Mouse (Mus musculus): ENCODE results near the gene Clec4n. TPM values are rescaled to one million over a fixed set of nuclear protein-coding genes. Genes with fewer than 3 reads are reported as not detected.
"Not testable (repeated sequence)": the region's sequence is repeated elsewhere in the genome, so short reads cannot be mapped to it uniquely, and the experiment has no call there.

The Clec4n gene
- total and polyA plus RNA-seq, 3 experiments, result not detected

DNA sequence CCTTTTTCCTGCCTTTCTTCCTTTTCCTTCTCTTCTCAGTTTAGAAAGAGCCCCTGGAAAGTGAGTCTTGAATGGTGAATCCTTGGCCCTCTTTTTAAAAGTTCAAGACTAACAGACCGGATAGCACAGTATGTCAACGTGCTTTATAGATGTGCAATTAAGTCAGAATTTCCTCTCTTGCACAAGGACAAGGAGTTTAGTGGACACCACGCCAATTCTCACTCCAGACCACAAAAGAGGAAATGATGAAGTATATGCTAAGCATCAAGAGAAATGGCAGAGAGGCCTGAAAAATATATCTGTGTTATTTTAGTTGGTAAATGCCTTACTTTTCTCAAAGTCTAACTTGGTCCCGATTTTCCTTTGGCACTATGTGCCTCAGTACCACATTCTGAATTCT lies 60.1 kb downstream of the Clec4n start, which contains the start of gene Clec4e:
Gene Clec4e (minus strand): TSS at position 118 of the 400 bp plus-strand sequence.
- H3K4me3 ChIP-seq (replicated peaks in 1 of 3; ENCODE audit: low read depth in 2 of 3, low read length in 2 of 3, poor library complexity in 1 of 3), result no peak within 1 kb of the TSS
- peaks cover 50% of the 10 kb centered on the region for H3K27me3 ChIP-seq (replicated peaks)
- H3K4me2 ChIP-seq (ENCODE audit: insufficient read depth, low read depth, poor library complexity, severe bottlenecking), result peak within 1 kb of the TSS; percentile 30
- no peak within 1 kb of the TSS for H3K9ac ChIP-seq (ENCODE audit: insufficient read depth, low read depth)
- DNase-seq (ENCODE audit: extremely low read depth), result no peak
- H3K9me3 ChIP-seq (replicated peaks; ENCODE audit: low read length), result no peaks in the 10 kb centered on the region
- in situ Hi-C loops (cut with MboI; ENCODE audit: low pct_ligation_motif_present, low pct_unique_long_range_greater_than_20kb, low sequenced_read_pairs), result no loop called here
- no peak for TF ChIP-seq GABPA (IDR thresholded peaks at IDR 0.05; ENCODE audit: insufficient replicate concordance, low read depth, low read length)
- TF ChIP-seq POLR2A (IDR thresholded peaks at IDR 0.05; ENCODE audit: low read depth, low read length), result no peak
- TF ChIP-seq EP300 (IDR thresholded peaks at IDR 0.05; ENCODE audit: low read length), result no peak
- no peak for TF ChIP-seq MAFK (IDR thresholded peaks at IDR 0.05; ENCODE audit: insufficient replicate concordance, low read length)
- TF ChIP-seq POLR2AphosphoS2 (IDR thresholded peaks at IDR 0.05; ENCODE audit: low read depth, low read length), result no peak
- no peak for TF ChIP-seq NELFE (IDR thresholded peaks at IDR 0.05; ENCODE audit: low read depth, low read length)
- TF ChIP-seq BHLHE40 (IDR thresholded peaks at IDR 0.05; ENCODE audit: low read depth, low read length), result no peak
- TF ChIP-seq HCFC1 (IDR thresholded peaks at IDR 0.05; ENCODE audit: low read depth, low read length), result no peak
- no peak for TF ChIP-seq TBP (conservative IDR thresholded peaks at IDR 0.05; ENCODE audit: low read depth, low read length)
- TF ChIP-seq NRF1 (IDR thresholded peaks at IDR 0.05; ENCODE audit: low read depth, low read length), result no peak
- TF ChIP-seq JUND (conservative IDR thresholded peaks at IDR 0.05; ENCODE audit: low read depth, low read length), result no peak
- no peaks in the 10 kb centered on the region for H3K36me3 ChIP-seq (replicated peaks in 1 of 2; ENCODE audit: control insufficient read depth in 1 of 2, insufficient read depth in 1 of 2, low read length in 1 of 2)
- H3K27ac ChIP-seq (ENCODE audit: insufficient read depth, low read depth), result no peak within 1 kb of the TSS
- dilution Hi-C loops (cut with MboI; ENCODE audit: extremely low pct_ligation_motif_present, extremely low pct_unique_long_range_greater_than_20kb, low sequenced_read_pairs), result no loop called here
- H3K79me2 ChIP-seq (replicated peaks; ENCODE audit: control insufficient read depth, extremely low read depth, insufficient read depth, poor library complexity, severe bottlenecking), result no peaks in the 10 kb centered on the region
- H3K4me1 ChIP-seq (ENCODE audit: control insufficient read depth in 1 of 2, insufficient read depth in 2 of 2), result no peaks in the 10 kb centered on the region

- DNase-seq (ENCODE audit: extremely low read depth), result no peak
- no peaks in the 10 kb centered on the region for H3K9me3 ChIP-seq (replicated peaks; ENCODE audit: low read length)
- no peak overlapping the region for H3K4me3 ChIP-seq (replicated peaks in 1 of 3; ENCODE audit: low read depth in 2 of 3, low read length in 2 of 3, poor library complexity in 1 of 3)
- no peak overlapping the region for H3K27ac ChIP-seq (ENCODE audit: insufficient read depth, low read depth)
- in situ Hi-C loops (cut with MboI; ENCODE audit: low pct_ligation_motif_present, low pct_unique_long_range_greater_than_20kb, low sequenced_read_pairs) (no loop called here), dilution Hi-C loops (cut with MboI; ENCODE audit: extremely low pct_ligation_motif_present, extremely low pct_unique_long_range_greater_than_20kb, low sequenced_read_pairs) (no loop called here)
- no peaks in the 10 kb centered on the region for H3K79me2 ChIP-seq (replicated peaks; ENCODE audit: control insufficient read depth, extremely low read depth, insufficient read depth, poor library complexity, severe bottlenecking)
- no peaks in the 10 kb centered on the region for H3K4me1 ChIP-seq (ENCODE audit: control insufficient read depth in 1 of 2, insufficient read depth in 2 of 2)
- TF ChIP-seq CHD2 (IDR thresholded peaks at IDR 0.05; ENCODE audit: low read length), result no peak
- no peak for TF ChIP-seq HCFC1 (IDR thresholded peaks at IDR 0.05; ENCODE audit: low read depth, low read length)
- TF ChIP-seq MXI1 (IDR thresholded peaks at IDR 0.05; ENCODE audit: low read depth, low read length), result no peak
- TF ChIP-seq ZKSCAN1 (IDR thresholded peaks at IDR 0.05; ENCODE audit: borderline replicate concordance, low read depth, low read length), result no peak
- no peaks in the 10 kb centered on the region for H3K36me3 ChIP-seq (replicated peaks in 1 of 2; ENCODE audit: control insufficient read depth in 1 of 2, insufficient read depth in 1 of 2, low read length in 1 of 2)
- no peak overlapping the region for H3K4me2 ChIP-seq (ENCODE audit: insufficient read depth, low read depth, poor library complexity, severe bottlenecking)
- H3K9ac ChIP-seq (ENCODE audit: insufficient read depth, low read depth), result no peak overlapping the region
- H3K27me3 ChIP-seq (replicated peaks), result peaks cover 29% of the 10 kb centered on the region
These were observed 63.2 kb downstream of the Clec4n start for GRCm38 (mm10) chr6:123292751-123293400.

DNA sequence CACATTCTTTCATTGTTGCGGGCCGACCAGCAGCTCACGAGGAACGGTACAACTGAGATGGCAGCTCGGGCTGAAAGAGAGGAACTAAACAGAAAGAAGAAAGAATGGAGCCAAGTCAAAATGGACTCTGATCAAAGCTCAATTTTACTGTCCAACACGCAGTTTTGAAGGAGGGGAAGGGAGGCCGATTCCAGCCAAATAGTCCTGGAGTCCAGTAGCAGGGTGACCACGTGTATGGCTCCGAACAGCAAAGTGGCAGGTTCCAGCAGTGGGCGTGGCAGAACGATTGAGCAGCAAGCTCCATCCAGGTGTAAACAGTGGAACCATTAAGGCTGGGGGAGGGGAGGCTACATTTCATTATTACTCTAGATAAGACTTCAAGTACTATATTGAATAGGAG lies 63.9 kb downstream of the Clec4n start:
- in situ Hi-C loops (cut with MboI; ENCODE audit: low pct_ligation_motif_present, low pct_unique_long_range_greater_than_20kb, low sequenced_read_pairs); H3K27ac ChIP-seq (ENCODE audit: insufficient read depth, low read depth); H3K4me3 ChIP-seq (replicated peaks in 1 of 3; ENCODE audit: low read depth in 2 of 3, low read length in 2 of 3, poor library complexity in 1 of 3); H3K4me2 ChIP-seq (ENCODE audit: insufficient read depth, low read depth, poor library complexity, severe bottlenecking); H3K9me3 ChIP-seq (replicated peaks; ENCODE audit: low read length); DNase-seq (ENCODE audit: extremely low read depth); H3K79me2 ChIP-seq (replicated peaks; ENCODE audit: control insufficient read depth, extremely low read depth, insufficient read depth, poor library complexity, severe bottlenecking); dilution Hi-C loops (cut with MboI; ENCODE audit: extremely low pct_ligation_motif_present, extremely low pct_unique_long_range_greater_than_20kb, low sequenced_read_pairs); H3K4me1 ChIP-seq (ENCODE audit: control insufficient read depth in 1 of 2, insufficient read depth in 2 of 2); H3K36me3 ChIP-seq (replicated peaks in 1 of 2; ENCODE audit: control insufficient read depth in 1 of 2, insufficient read depth in 1 of 2, low read length in 1 of 2); H3K9ac ChIP-seq (ENCODE audit: insufficient read depth, low read depth): not testable (repeated sequence)
- H3K27me3 ChIP-seq (replicated peaks), result peaks cover 23% of the 10 kb centered on the region

Other genes with a start within 250 kb of the Clec4n start
- gene Clec4a4, start 239.5 kb upstream of the Clec4n start, total RNA-seq (2012; rRNA removed), result not detected in 2 replicates
- gene Clec4a4, start 239.5 kb upstream of the Clec4n start, total RNA-seq (2014; rRNA removed), result not detected in 2 replicates
- not detected in 2 replicates for gene Clec4a4, start 239.5 kb upstream of the Clec4n start, polyA plus RNA-seq (2012; ENCODE audit: insufficient read length, low read depth)
- not detected in 2 replicates for gene Clec4b1, start 179.9 kb upstream of the Clec4n start, total RNA-seq (2012; rRNA removed)
- not detected in 2 replicates for gene Clec4b1, start 179.9 kb upstream of the Clec4n start, total RNA-seq (2014; rRNA removed)
- not detected in 2 replicates for gene Clec4b1, start 179.9 kb upstream of the Clec4n start, polyA plus RNA-seq (2012; ENCODE audit: insufficient read length, low read depth)
- gene Clec4a2, start 123.4 kb upstream of the Clec4n start, total RNA-seq (2012; rRNA removed), result not detected in 2 replicates
- not detected in 2 replicates for gene Clec4a2, start 123.4 kb upstream of the Clec4n start, total RNA-seq (2014; rRNA removed)
- not detected in 2 replicates for gene Clec4a2, start 123.4 kb upstream of the Clec4n start, polyA plus RNA-seq (2012; ENCODE audit: insufficient read length, low read depth)
- gene Clec4b2, start 57.0 kb upstream of the Clec4n start, total RNA-seq (2012; rRNA removed), result not detected in 2 replicates
- not detected in 2 replicates for gene Clec4b2, start 57.0 kb upstream of the Clec4n start, total RNA-seq (2014; rRNA removed)
- not detected in 2 replicates for gene Clec4b2, start 57.0 kb upstream of the Clec4n start, polyA plus RNA-seq (2012; ENCODE audit: insufficient read length, low read depth)
- gene Clec4d, start 32.3 kb downstream of the Clec4n start, total RNA-seq (2012; rRNA removed), result not detected in 2 replicates
- not detected in 2 replicates for gene Clec4d, start 32.3 kb downstream of the Clec4n start, total RNA-seq (2014; rRNA removed)
- not detected in 2 replicates for gene Clec4d, start 32.3 kb downstream of the Clec4n start, polyA plus RNA-seq (2012; ENCODE audit: insufficient read length, low read depth)
- gene Clec4e, start 60.0 kb downstream of the Clec4n start, total RNA-seq (2012; rRNA removed), result not detected in 2 replicates
- gene Clec4e, start 60.0 kb downstream of the Clec4n start, total RNA-seq (2014; rRNA removed), result not detected in 2 replicates
- gene Clec4e, start 60.0 kb downstream of the Clec4n start, polyA plus RNA-seq (2012; ENCODE audit: insufficient read length, low read depth), result not detected in 2 replicates
- not detected in 2 replicates for gene Vmn2r19, start 78.5 kb downstream of the Clec4n start, total RNA-seq (2012; rRNA removed)
- not detected in 2 replicates for gene Vmn2r19, start 78.5 kb downstream of the Clec4n start, total RNA-seq (2014; rRNA removed)
- gene Vmn2r19, start 78.5 kb downstream of the Clec4n start, polyA plus RNA-seq (2012; ENCODE audit: insufficient read length, low read depth), result not detected in 2 replicates
- not detected in 2 replicates for gene Vmn2r20, start 188.3 kb downstream of the Clec4n start, total RNA-seq (2012; rRNA removed)
- not detected in 2 replicates for gene Vmn2r20, start 188.3 kb downstream of the Clec4n start, total RNA-seq (2014; rRNA removed)
- gene Vmn2r20, start 188.3 kb downstream of the Clec4n start, polyA plus RNA-seq (2012; ENCODE audit: insufficient read length, low read depth), result not detected in 2 replicates